Mouse (Mus musculus) large intestine, adult 2 months (tissue): Measurements from ENCODE around the gene 2810004N23Rik. TPM values are rescaled to one million over a fixed set of nuclear protein-coding genes. Genes with fewer than 3 reads are reported as not detected.
"Not testable (repeated sequence)": the region's sequence is repeated elsewhere in the genome, so short reads cannot be mapped to it uniquely, and the experiment has no call there.

Experiments used
- DNase-seq: peaks from one replicate; pipeline ENCODE4 v3.0.0-alpha.2; 2012; ENCODE audit warnings: low read depth, low spot score
- WGBS: fragments of 180-500 bp; shearing (Covaris S2); methylation state at CpG from one replicate; pipeline ENCODE4 v1.1.7; 2018; 5-methylcytosine and 5-hydroxymethylcytosine counted together
- polyA plus RNA-seq: library from polyadenylated mRNA; depleted of rRNA; stranded (reverse); fragments of >200 nt; gene quantifications from 2 replicates; pipeline ENCODE4 v1.2.3, GENCODE M21; 2012

The 2810004N23Rik gene
- polyA plus RNA-seq, 1 experiment, result 8.6 TPM

DNA sequence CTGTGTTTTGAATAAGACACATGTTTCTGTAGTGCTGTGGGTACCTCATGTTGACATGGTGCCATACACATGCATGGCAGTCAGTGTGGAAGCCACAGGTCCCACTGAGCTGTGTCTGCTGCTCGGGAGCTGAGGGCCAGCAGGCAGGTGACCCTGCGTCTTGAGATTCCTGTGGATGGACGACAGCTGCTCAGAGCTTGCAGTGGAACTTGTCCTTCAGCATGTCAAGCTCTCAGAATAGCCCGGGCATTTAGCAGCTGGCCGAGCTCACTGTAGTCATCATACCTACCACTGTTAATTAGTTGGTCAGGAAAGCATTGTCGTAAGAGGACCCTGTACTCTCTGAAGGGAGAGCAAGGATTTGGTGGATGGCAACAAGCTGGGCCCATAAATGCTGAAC lies 6.8 kb upstream of the 2810004N23Rik start:
- 86% methylated on average over 6 of the region's 6 CpGs for WGBS

DNA sequence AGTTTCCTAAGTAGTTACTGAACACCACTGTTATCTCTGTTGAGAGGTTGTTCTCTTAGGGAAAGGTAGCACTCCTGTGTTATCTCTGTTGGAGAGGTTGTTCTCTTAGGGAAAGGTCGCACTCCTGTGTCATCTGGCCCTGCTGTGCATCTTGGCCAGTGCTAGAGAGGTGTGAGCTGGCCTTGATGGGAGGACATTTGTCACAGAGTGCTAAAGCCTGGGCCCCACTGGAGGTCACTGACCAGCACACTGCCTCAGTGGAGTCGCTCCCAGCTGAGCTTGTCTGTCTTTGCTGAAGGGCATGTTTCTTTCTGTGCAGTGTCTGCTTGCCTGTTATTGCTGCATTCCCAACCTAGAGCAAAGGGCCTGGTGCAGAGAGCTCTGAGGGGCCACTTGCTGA lies 4.2 kb upstream of the 2810004N23Rik start:
- DNase-seq, result no peak
- WGBS, result 82% methylated on average over 2 of the region's 2 CpGs

More for the DNA sequence above, 6.8 kb upstream of the 2810004N23Rik start:
- DNase-seq, result no peak

GRCm38 (mm10) chr8:124866669-124867068 lies 3.7 kb upstream of the 2810004N23Rik start:
- no peak for DNase-seq
- 69% methylated on average over 3 of the region's 3 CpGs for WGBS

DNA sequence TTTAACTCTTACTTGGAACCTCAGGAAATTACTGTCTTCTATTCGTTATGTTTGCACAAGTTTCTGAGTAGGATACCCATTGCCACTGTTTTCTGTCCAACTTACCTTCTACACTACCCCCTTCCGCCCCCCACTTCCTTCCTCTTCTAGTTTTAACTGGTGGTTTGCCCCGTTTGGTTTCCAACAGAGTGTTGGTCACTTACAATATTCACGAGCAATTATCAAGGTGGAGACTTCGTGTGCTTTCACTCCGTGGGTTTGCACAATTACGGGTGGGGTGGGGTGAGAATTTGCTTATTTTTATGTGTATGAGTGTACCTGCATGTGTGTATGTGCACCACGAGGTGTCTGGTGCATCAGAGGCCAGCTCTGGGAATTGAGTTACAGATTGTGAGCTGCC lies 809 bp upstream of the 2810004N23Rik start:
- peak; percentile 1 for DNase-seq
- 4% methylated on average over 8 of the region's 8 CpGs for WGBS

DNA sequence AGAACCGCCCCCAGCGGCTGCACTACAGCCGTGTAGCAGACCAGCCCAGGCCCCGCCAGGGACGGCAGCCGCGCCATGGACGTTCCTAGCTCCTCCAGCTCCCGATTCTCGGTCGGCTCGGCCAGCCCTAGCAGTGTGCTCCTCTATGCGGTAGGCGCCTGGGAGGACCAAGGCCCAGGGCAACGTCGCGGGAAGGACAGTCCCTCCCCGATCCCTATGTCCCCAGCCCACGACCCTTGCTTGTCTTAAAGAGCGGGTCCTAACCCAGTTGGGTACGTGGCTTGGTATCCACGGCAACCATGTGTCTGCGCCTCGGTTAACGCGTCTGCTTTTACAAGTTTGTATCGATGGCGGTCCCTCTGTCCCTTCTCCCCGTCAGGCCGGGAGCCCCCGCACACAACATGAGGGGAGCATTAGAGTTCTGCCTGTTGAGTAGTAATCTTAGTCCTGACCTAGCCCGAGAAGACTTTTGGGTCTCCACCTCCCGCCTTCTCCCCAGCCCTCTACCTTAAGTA lies 300 bp upstream of the 2810004N23Rik start:
- under 1% methylated on average over 33 of the region's 33 CpGs for WGBS

GRCm38 (mm10) chr8:124860188-124860587 lies 2.7 kb downstream of the 2810004N23Rik start:
- DNase-seq, result no peak

More for the DNA sequence above, 300 bp upstream of the 2810004N23Rik start:
- DNase-seq, result no peak

DNA sequence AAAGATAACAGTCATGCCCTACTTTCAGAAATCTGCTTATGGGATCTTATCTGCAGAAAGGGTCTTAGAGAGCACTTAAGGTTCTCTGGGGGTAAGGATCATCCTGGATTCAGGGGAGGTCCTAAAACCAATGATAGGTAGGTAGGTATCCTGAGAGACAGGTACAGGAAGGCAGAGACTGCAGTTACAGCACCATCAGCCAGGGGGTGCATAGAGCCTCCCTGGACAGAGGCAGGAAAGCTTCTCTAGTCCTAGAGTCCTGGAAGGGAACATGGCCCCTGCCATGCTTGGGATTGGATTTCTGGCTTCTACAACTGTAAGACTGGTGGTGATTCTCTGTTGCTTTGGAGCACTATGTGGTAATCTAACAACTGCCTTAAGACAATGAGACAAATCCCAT lies 3.5 kb downstream of the 2810004N23Rik start:
- no peak for DNase-seq

More at GRCm38 (mm10) chr8:124860188-124860587, 2.7 kb downstream of the 2810004N23Rik start:
- 93% methylated on average over 3 of the region's 3 CpGs for WGBS

DNA sequence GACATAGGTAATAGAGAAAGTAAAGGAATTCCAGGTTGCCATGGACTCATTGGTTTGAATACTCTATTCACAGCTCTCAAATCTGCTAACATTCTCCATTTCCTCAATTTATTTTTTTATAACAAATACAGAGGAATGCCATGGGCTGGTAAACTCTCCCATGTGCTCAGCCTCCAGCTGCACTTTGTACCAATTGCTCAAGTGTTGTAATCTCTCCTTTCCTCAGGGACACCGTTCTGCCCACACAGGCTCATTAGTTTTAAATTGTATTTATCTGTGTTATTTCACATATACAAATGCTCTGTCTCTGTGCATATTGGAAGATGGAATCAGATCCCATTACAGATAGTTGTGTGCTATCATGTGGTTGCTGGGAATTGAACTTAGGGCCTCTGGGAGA lies 9.4 kb downstream of the 2810004N23Rik start:
- WGBS, result 77% methylated on average over 1 of the region's 1 CpGs
- DNase-seq, result no peak

DNA sequence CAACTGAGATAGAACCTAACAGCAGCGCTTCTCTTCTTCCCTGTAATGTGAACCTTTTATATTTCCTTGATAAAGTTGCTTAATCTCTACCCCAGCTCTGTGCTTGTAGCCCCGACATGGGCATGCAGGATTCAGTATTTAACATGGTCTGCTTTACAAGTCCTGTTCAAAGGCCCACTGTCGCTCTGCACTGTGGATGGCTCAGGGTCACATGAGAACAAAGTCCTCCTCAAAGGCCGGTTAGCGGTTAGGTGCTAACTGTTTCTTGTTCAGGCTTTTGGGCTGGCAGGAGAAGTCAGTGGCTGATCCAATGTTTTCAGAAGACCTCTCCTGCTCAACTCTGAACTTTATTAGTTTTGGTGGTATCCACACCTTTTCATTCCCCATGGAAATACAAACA lies 17.3 kb downstream of the 2810004N23Rik start:
- DNase-seq, result no peak
- 87% methylated on average over 5 of the region's 5 CpGs for WGBS

- DNase-seq, result no peak
Measured at GRCm38 (mm10) chr8:124845131-124845530, 17.8 kb downstream of the 2810004N23Rik start.

GRCm38 (mm10) chr8:124842929-124843328 lies 20.0 kb downstream of the 2810004N23Rik start:
- not testable (repeated sequence) for DNase-seq
- WGBS, result 50% methylated on average over 1 of the region's 1 CpGs

More at GRCm38 (mm10) chr8:124845131-124845530, 17.8 kb downstream of the 2810004N23Rik start:
- WGBS, result 78% methylated on average over 3 of the region's 3 CpGs

GRCm38 (mm10) chr8:124841775-124842174 lies 21.1 kb downstream of the 2810004N23Rik start:
- no peak for DNase-seq
- 90% methylated on average over 10 of the region's 10 CpGs for WGBS

GRCm38 (mm10) chr8:124840900-124841299 lies 22.0 kb downstream of the 2810004N23Rik start:
- WGBS, result 91% methylated on average over 7 of the region's 7 CpGs
- DNase-seq, result no peak

DNA sequence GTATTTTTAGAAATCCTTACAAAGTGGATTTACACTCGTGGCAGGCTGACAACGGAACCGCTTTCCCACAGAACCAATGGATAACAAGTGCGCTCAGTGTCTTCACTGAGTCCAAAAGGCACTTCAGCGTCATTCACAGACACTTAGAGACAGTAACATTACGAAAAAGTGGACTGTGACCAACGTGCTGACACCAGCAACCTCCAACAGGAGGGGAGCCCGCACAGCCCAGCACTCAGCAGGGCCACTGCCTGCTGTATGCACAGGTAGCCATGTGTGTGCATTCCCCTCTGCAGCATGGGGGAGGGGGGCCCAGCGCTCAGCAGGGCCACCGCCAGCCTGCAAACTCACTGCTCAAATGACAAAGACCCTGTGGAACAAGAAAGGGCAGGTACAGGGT lies 23.5 kb downstream of the 2810004N23Rik start:
- WGBS, result 93% methylated on average over 10 of the region's 10 CpGs
- DNase-seq, result no peak

- WGBS, result 83% methylated on average over 2 of the region's 2 CpGs
- no peak for DNase-seq
Measured at GRCm38 (mm10) chr8:124837956-124838355, 25.0 kb downstream of the 2810004N23Rik start.

- 88% methylated on average over 2 of the region's 2 CpGs for WGBS
- no peak for DNase-seq
Measured at GRCm38 (mm10) chr8:124836907-124837306, 26.0 kb downstream of the 2810004N23Rik start.

- WGBS, result 86% methylated on average over 7 of the region's 7 CpGs
- DNase-seq, result no peak
Measured at GRCm38 (mm10) chr8:124836273-124836672, 26.6 kb downstream of the 2810004N23Rik start.

- DNase-seq, result no peak
Measured at GRCm38 (mm10) chr8:124835848-124836247, 27.1 kb downstream of the 2810004N23Rik start.

- no peak for DNase-seq
- 25% methylated on average over 15 of the region's 15 CpGs for WGBS
Measured at GRCm38 (mm10) chr8:124833430-124834205, 29.3 kb downstream of the 2810004N23Rik start.

DNA sequence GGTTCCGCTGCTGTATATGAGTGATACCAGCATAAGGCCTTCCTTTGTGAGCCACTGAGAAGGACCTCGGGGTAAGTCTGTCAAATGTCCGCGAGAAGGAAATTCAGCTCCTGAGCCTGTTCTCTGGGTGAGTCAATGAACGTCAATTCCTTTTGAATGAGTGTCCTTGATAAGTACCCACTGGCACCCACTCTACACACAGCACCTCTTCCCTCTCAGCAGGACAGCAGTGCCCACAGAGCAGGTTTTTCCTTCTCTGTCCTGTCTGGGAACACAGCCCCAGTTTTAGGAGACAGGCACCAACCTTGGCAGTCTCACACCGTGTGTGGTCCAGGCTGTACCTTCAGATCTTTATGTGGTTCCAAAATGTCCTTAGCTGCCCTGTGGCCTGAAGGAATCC lies 31.0 kb downstream of the 2810004N23Rik start:
- DNase-seq, result no peak
- WGBS, result 83% methylated on average over 6 of the region's 6 CpGs

GRCm38 (mm10) chr8:124831531-124831930 lies 31.4 kb downstream of the 2810004N23Rik start:
- no peak for DNase-seq
- 72% methylated on average over 6 of the region's 6 CpGs for WGBS
